Mouse (Mus musculus) bone marrow, adult 2 months (tissue): ENCODE measurements at regions not wholly inside any gene's neighbourhood (a gene's known extent, or its start where the extent isn't known, plus 50 kb on each side); places are given as distances from the start of the nearest gene placed in this dataset.

Experiments
- CTCF ChIP-seq: fragments of 200-500 bp; IDR thresholded peaks from 2 replicates; pipeline ENCODE4 v1.5.1; 2011; ENCODE audit warnings: low read length, control low read depth; ENCODE audit not compliant: control insufficient read depth, insufficient read depth
- POLR2A ChIP-seq: fragments of 200-500 bp; IDR thresholded peaks from 2 replicates; pipeline ENCODE4 v1.6.1; 2011; ENCODE audit warnings: low read depth, mild to moderate bottlenecking, control low read depth, low read length, borderline replicate concordance; ENCODE audit not compliant: control insufficient read depth

DNA sequence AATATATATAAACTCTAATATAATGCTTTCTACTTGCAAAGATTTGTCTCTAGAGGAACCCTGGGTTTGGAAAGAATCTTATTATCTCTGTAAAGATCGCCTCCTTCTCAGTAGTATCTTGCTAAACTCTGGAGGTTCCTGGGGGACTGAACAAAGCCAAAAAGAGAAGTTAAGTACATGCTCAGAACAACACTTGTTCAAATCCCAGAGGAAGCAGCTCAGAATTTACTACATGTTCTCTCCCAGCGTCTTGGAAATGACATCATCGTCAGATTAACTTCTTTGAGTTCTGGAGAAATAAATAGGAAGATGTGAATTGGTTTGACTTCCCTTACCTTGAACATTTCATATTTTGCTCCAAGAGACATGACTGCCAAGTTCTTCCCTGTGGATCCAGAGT lies 77.7 kb upstream of the Thbs1 start:
- TF ChIP-seq CTCF, result no peak
- no peak for TF ChIP-seq POLR2A
